Mouse (Mus musculus): Measurements from ENCODE around the gene Hnf4a. TPM values are rescaled to one million over a fixed set of nuclear protein-coding genes. Genes with fewer than 3 reads are reported as not detected.

Gene Hnf4a
- polyA plus RNA-seq, 1 experiment: 0.67 TPM

- WGBS: 63% methylated on average over 9 of the region's 9 CpGs
- no peak overlapping the region for H3K4me3 ChIP-seq (replicated peaks; ENCODE audit: extremely low read depth, low read depth, low read length)
- DNase-seq: no peak
- TF ChIP-seq CTCF (IDR thresholded peaks at IDR 0.05; ENCODE audit: insufficient read depth, low read length) (no peak), POLR2A (IDR thresholded peaks at IDR 0.05; ENCODE audit: borderline replicate concordance, extremely low read depth, low read depth, low read length) (no peak)
- no peaks in the 10 kb centered on the region for H3K4me1 ChIP-seq (ENCODE audit: control insufficient read depth, insufficient read depth, low read length)
These were observed 33.9 kb downstream of the Hnf4a start for GRCm38 (mm10) chr2:163540231-163541117.

GRCm38 (mm10) chr2:163541568-163542182, 35.1 kb downstream of the Hnf4a start:
- Histone ChIP-seq H3K4me3 (replicated peaks; ENCODE audit: extremely low read depth, low read depth, low read length) (no peak overlapping the region), H3K4me1 (ENCODE audit: control insufficient read depth, insufficient read depth, low read length) (no peaks in the 10 kb centered on the region)
- WGBS: 70% methylated on average over 10 of the region's 10 CpGs
- TF ChIP-seq POLR2A (IDR thresholded peaks at IDR 0.05; ENCODE audit: borderline replicate concordance, extremely low read depth, low read depth, low read length) (no peak), CTCF (IDR thresholded peaks at IDR 0.05; ENCODE audit: insufficient read depth, low read length) (no peak)
- no peak for DNase-seq

GRCm38 (mm10) chr2:163542674-163543073, 36.1 kb downstream of the Hnf4a start:
- TF ChIP-seq CTCF (IDR thresholded peaks at IDR 0.05; ENCODE audit: insufficient read depth, low read length) (no peak), POLR2A (IDR thresholded peaks at IDR 0.05; ENCODE audit: borderline replicate concordance, extremely low read depth, low read depth, low read length) (no peak)
- DNase-seq: no peak
- Histone ChIP-seq H3K4me3 (replicated peaks; ENCODE audit: extremely low read depth, low read depth, low read length) (no peak overlapping the region), H3K4me1 (ENCODE audit: control insufficient read depth, insufficient read depth, low read length) (no peaks in the 10 kb centered on the region)
- 92% methylated on average over 10 of the region's 10 CpGs for WGBS

GRCm38 (mm10) chr2:163546623-163547318, 40.2 kb downstream of the Hnf4a start:
- no peak overlapping the region for H3K4me3 ChIP-seq (replicated peaks; ENCODE audit: extremely low read depth, low read depth, low read length)
- H3K4me1 ChIP-seq (ENCODE audit: control insufficient read depth, insufficient read depth, low read length): no peaks in the 10 kb centered on the region
- no peak for DNase-seq
- 68% methylated on average over 14 of the region's 14 CpGs for WGBS
- no peak for TF ChIP-seq POLR2A (IDR thresholded peaks at IDR 0.05; ENCODE audit: borderline replicate concordance, extremely low read depth, low read depth, low read length)
- no peak for TF ChIP-seq CTCF (IDR thresholded peaks at IDR 0.05; ENCODE audit: insufficient read depth, low read length)

- 60% methylated on average over 6 of the region's 6 CpGs for WGBS
- Histone ChIP-seq H3K4me1 (ENCODE audit: control insufficient read depth, insufficient read depth, low read length) (no peaks in the 10 kb centered on the region), H3K4me3 (replicated peaks; ENCODE audit: extremely low read depth, low read depth, low read length) (no peak overlapping the region)
- TF ChIP-seq POLR2A (IDR thresholded peaks at IDR 0.05; ENCODE audit: borderline replicate concordance, extremely low read depth, low read depth, low read length) (no peak), CTCF (IDR thresholded peaks at IDR 0.05; ENCODE audit: insufficient read depth, low read length) (no peak)
- DNase-seq: no peak
These were observed 42.2 kb downstream of the Hnf4a start for GRCm38 (mm10) chr2:163548822-163549221.

GRCm38 (mm10) chr2:163549786-163550185, 43.2 kb downstream of the Hnf4a start:
- no peak overlapping the region for H3K4me3 ChIP-seq (replicated peaks; ENCODE audit: extremely low read depth, low read depth, low read length)
- 59% methylated on average over 6 of the region's 6 CpGs for WGBS
- no peak for TF ChIP-seq CTCF (IDR thresholded peaks at IDR 0.05; ENCODE audit: insufficient read depth, low read length)
- TF ChIP-seq POLR2A (IDR thresholded peaks at IDR 0.05; ENCODE audit: borderline replicate concordance, extremely low read depth, low read depth, low read length): no peak

GRCm38 (mm10) chr2:163552518-163552929, 45.9 kb downstream of the Hnf4a start:
- no peaks in the 10 kb centered on the region for H3K4me1 ChIP-seq (ENCODE audit: control insufficient read depth, insufficient read depth, low read length)
- no peak for DNase-seq
- TF ChIP-seq POLR2A (IDR thresholded peaks at IDR 0.05; ENCODE audit: borderline replicate concordance, extremely low read depth, low read depth, low read length) (no peak), CTCF (IDR thresholded peaks at IDR 0.05; ENCODE audit: insufficient read depth, low read length) (no peak)
- WGBS: 58% methylated on average over 8 of the region's 8 CpGs
- no peak overlapping the region for H3K4me3 ChIP-seq (replicated peaks; ENCODE audit: extremely low read depth, low read depth, low read length)

More at GRCm38 (mm10) chr2:163549786-163550185, 43.2 kb downstream of the Hnf4a start:
- no peak for DNase-seq
- H3K4me1 ChIP-seq (ENCODE audit: control insufficient read depth, insufficient read depth, low read length): no peaks in the 10 kb centered on the region

- 69% methylated on average over 4 of the region's 4 CpGs for WGBS
- TF ChIP-seq POLR2A (IDR thresholded peaks at IDR 0.05; ENCODE audit: borderline replicate concordance, extremely low read depth, low read depth, low read length) (no peak), CTCF (IDR thresholded peaks at IDR 0.05; ENCODE audit: insufficient read depth, low read length) (no peak)
- no peak overlapping the region for H3K4me3 ChIP-seq (replicated peaks; ENCODE audit: extremely low read depth, low read depth, low read length)
- H3K4me1 ChIP-seq (ENCODE audit: control insufficient read depth, insufficient read depth, low read length): no peaks in the 10 kb centered on the region
- no peak for DNase-seq
These were observed 47.9 kb downstream of the Hnf4a start for GRCm38 (mm10) chr2:163554425-163554982.

- TF ChIP-seq POLR2A (IDR thresholded peaks at IDR 0.05; ENCODE audit: borderline replicate concordance, extremely low read depth, low read depth, low read length) (no peak), CTCF (IDR thresholded peaks at IDR 0.05; ENCODE audit: insufficient read depth, low read length) (no peak)
- no peak for DNase-seq
- Histone ChIP-seq H3K4me1 (ENCODE audit: control insufficient read depth, insufficient read depth, low read length) (no peaks in the 10 kb centered on the region), H3K4me3 (replicated peaks; ENCODE audit: extremely low read depth, low read depth, low read length) (no peak overlapping the region)
- 59% methylated on average over 6 of the region's 6 CpGs for WGBS
These were observed 48.4 kb downstream of the Hnf4a start for GRCm38 (mm10) chr2:163554996-163555395.

Measured in lung, adult 2 months (tissue).